Mouse (Mus musculus): ENCODE data around the gene Pbld1. TPM values are rescaled to one million over a fixed set of nuclear protein-coding genes. Genes with fewer than 3 reads are reported as not detected.

Gene Pbld1
- polyA plus RNA-seq, 1 experiment from 2014 or later, result 0.75 TPM

- no peak for ATAC-seq
- H3K4me1 ChIP-seq (ENCODE audit: control insufficient read depth, insufficient read depth, low read depth, low read length), result peaks cover 7% of the 10 kb centered on the region
- H3K27ac ChIP-seq (ENCODE audit: low read depth, low read length), result no peak overlapping the region
- 45% methylated on average over 12 of the region's 12 CpGs for WGBS
- no peaks in the 10 kb centered on the region for H3K36me3 ChIP-seq (ENCODE audit: control insufficient read depth, insufficient read depth, low read length)
- H3K27me3 ChIP-seq (replicated peaks; ENCODE audit: control insufficient read depth, insufficient read depth, low read length), result peaks cover 4% of the 10 kb centered on the region; the same call in 1 of the 2 replicates
- no peak overlapping the region for H3K4me3 ChIP-seq (ENCODE audit: low read length)
- H3K4me2 ChIP-seq (ENCODE audit: low read length), result no peak overlapping the region
- no peak overlapping the region for H3K9ac ChIP-seq (ENCODE audit: low read depth, low read length)
- H3K9me3 ChIP-seq (ENCODE audit: control insufficient read depth, low read length), result no peaks in the 10 kb centered on the region
Observed at GRCm38 (mm10) chr10:63098191-63098590, 38.2 kb downstream of the Pbld1 start.

DNA sequence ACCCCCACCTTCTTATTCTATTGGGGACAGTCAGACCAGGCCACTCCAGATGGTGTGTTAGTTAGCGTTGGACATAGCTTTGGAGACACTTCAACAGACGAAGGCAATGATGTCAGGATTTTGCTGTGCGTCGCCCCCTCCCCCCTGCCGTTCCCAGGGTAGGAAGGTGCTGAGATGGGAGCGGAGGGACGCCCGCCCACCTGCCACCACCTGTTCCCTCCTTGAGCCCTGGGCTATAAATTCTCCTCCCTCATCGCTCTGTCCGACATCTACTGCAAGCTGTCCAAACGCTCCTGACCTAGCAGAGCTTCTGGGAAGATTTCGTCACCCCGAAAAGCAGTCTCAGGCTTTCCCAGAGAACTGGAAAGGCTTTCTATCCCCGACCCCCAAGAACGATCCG, 39.6 kb downstream of the Pbld1 start, which contains the start of gene Atoh7:
Atoh7 (plus strand) TSS at position 131 of the 400 bp plus-strand sequence.
- WGBS, result 5% methylated on average over 16 of the region's 16 CpGs
- H3K36me3 ChIP-seq (ENCODE audit: control insufficient read depth, insufficient read depth, low read length), result no peaks in the 10 kb centered on the region
- H3K4me1 ChIP-seq (ENCODE audit: control insufficient read depth, insufficient read depth, low read depth, low read length), result peaks cover 7% of the 10 kb centered on the region
- peak within 1 kb of the TSS; percentile 83 for H3K9ac ChIP-seq (ENCODE audit: low read depth, low read length)
- H3K27ac ChIP-seq (ENCODE audit: low read depth, low read length), result peak within 1 kb of the TSS; percentile 66
- ATAC-seq, result peak; percentile 7; the same call in 1 of the 2 replicates
- H3K4me3 ChIP-seq (ENCODE audit: low read length), result peak within 1 kb of the TSS; percentile 73
- H3K4me2 ChIP-seq (ENCODE audit: low read length), result peak within 1 kb of the TSS; percentile 97
- H3K27me3 ChIP-seq (replicated peaks; ENCODE audit: control insufficient read depth, insufficient read depth, low read length), result peaks cover 4% of the 10 kb centered on the region; the same call in 1 of the 2 replicates
- H3K9me3 ChIP-seq (ENCODE audit: control insufficient read depth, low read length), result no peaks in the 10 kb centered on the region

DNA sequence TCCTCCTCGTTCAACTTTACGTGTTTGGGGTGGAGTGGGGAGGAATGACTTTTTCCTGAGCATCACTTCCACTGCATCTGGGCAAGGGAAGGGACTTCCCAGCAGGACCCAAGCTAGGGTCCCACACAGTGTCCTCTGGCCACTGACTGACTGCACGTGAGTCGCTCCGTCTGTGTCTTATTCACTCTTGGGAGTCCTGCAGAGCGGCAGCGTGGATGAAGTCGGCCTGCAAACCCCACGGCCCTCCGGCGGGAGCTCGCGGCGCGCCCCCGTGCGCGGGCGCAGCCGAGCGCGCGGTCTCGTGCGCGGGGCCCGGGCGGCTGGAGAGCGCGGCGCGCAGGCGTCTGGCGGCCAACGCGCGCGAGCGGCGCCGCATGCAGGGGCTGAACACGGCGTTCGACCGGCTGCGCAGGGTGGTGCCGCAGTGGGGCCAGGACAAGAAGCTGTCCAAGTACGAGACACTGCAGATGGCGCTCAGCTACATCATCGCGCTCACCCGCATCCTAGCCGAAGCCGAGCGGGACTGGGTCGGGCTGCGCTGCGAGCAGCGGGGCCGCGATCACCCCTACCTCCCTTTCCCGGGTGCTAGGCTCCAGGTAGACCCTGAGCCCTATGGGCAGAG, 40.1 kb downstream of the Pbld1 start:
- ATAC-seq, result peak; percentile 96
- WGBS, result under 1% methylated on average over 56 of the region's 62 CpGs

DNA sequence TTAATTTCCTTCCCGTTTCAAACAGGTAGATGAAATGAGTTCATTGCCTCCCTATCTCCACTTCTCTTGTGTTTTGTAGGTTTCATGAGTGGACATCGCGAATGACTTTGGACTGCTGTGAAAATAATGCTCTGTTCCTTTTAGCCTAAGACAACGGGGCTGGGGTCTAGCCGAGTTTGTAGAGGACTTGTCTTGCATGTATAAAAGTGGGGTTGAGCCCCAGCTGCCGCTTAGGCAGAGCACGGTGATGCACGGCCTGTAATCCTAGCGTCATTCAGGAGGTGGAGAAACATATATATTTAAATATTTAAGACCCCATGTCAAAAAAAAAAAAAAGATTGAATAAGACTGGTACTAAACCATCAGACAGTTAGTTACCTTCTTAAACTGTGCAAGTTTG, 40.7 kb downstream of the Pbld1 start:
- H3K9me3 ChIP-seq (ENCODE audit: control insufficient read depth, low read length), result no peaks in the 10 kb centered on the region
- 0 out of 2 replicates have a peak, but pooled peaks have one; percentile 9 for ATAC-seq
- H3K4me1 ChIP-seq (ENCODE audit: control insufficient read depth, insufficient read depth, low read depth, low read length), result peaks cover 7% of the 10 kb centered on the region
- 8% methylated on average over 9 of the region's 9 CpGs for WGBS
- peak overlapping the region; percentile 97 for H3K4me2 ChIP-seq (ENCODE audit: low read length)
- H3K36me3 ChIP-seq (ENCODE audit: control insufficient read depth, insufficient read depth, low read length), result no peaks in the 10 kb centered on the region
- peak overlapping the region; percentile 83 for H3K9ac ChIP-seq (ENCODE audit: low read depth, low read length)
- H3K4me3 ChIP-seq (ENCODE audit: low read length), result peak overlapping the region; percentile 73
- H3K27me3 ChIP-seq (replicated peaks; ENCODE audit: control insufficient read depth, insufficient read depth, low read length), result peaks cover 4% of the 10 kb centered on the region; the same call in 1 of the 2 replicates
- peak overlapping the region; percentile 66; the same call in 1 of the 2 replicates for H3K27ac ChIP-seq (ENCODE audit: low read depth, low read length)

More for the DNA sequence above, 40.1 kb downstream of the Pbld1 start:
- Histone ChIP-seq H3K9me3 (ENCODE audit: control insufficient read depth, low read length) (no peaks in the 10 kb centered on the region), H3K27me3 (replicated peaks; ENCODE audit: control insufficient read depth, insufficient read depth, low read length) (peaks cover 4% of the 10 kb centered on the region; the same call in 1 of the 2 replicates), H3K4me1 (ENCODE audit: control insufficient read depth, insufficient read depth, low read depth, low read length) (peaks cover 7% of the 10 kb centered on the region), H3K4me2 (ENCODE audit: low read length) (peak overlapping the region; percentile 97), H3K4me3 (ENCODE audit: low read length) (peak overlapping the region; percentile 73), H3K36me3 (ENCODE audit: control insufficient read depth, insufficient read depth, low read length) (no peaks in the 10 kb centered on the region), H3K9ac (ENCODE audit: low read depth, low read length) (peak overlapping the region; percentile 83), H3K27ac (ENCODE audit: low read depth, low read length) (peak overlapping the region; percentile 66)

- Histone ChIP-seq H3K4me2 (ENCODE audit: low read length) (no peak overlapping the region), H3K9me3 (ENCODE audit: control insufficient read depth, low read length) (no peaks in the 10 kb centered on the region), H3K4me3 (ENCODE audit: low read length) (no peak overlapping the region), H3K36me3 (ENCODE audit: control insufficient read depth, insufficient read depth, low read length) (no peaks in the 10 kb centered on the region), H3K4me1 (ENCODE audit: control insufficient read depth, insufficient read depth, low read depth, low read length) (no peaks in the 10 kb centered on the region), H3K9ac (ENCODE audit: low read depth, low read length) (no peak overlapping the region), H3K27ac (ENCODE audit: low read depth, low read length) (no peak overlapping the region), H3K27me3 (replicated peaks; ENCODE audit: control insufficient read depth, insufficient read depth, low read length) (no peaks in the 10 kb centered on the region)
- ATAC-seq, result no peak
- 45% methylated on average over 5 of the region's 5 CpGs for WGBS
Observed at GRCm38 (mm10) chr10:63113027-63113604, 53.2 kb downstream of the Pbld1 start.

- no peaks in the 10 kb centered on the region for H3K27me3 ChIP-seq (replicated peaks; ENCODE audit: control insufficient read depth, insufficient read depth, low read length)
- no peaks in the 10 kb centered on the region for H3K4me1 ChIP-seq (ENCODE audit: control insufficient read depth, insufficient read depth, low read depth, low read length)
- no peak overlapping the region for H3K4me3 ChIP-seq (ENCODE audit: low read length)
- ATAC-seq, result no peak
- H3K9me3 ChIP-seq (ENCODE audit: control insufficient read depth, low read length), result no peaks in the 10 kb centered on the region
- no peak overlapping the region for H3K4me2 ChIP-seq (ENCODE audit: low read length)
- H3K9ac ChIP-seq (ENCODE audit: low read depth, low read length), result no peak overlapping the region
- no peak overlapping the region for H3K27ac ChIP-seq (ENCODE audit: low read depth, low read length)
- no peaks in the 10 kb centered on the region for H3K36me3 ChIP-seq (ENCODE audit: control insufficient read depth, insufficient read depth, low read length)
- WGBS, result 84% methylated on average over 6 of the region's 6 CpGs
Observed at GRCm38 (mm10) chr10:63113716-63114360, 53.9 kb downstream of the Pbld1 start.

- no peaks in the 10 kb centered on the region for H3K9me3 ChIP-seq (ENCODE audit: control insufficient read depth, low read length)
- no peak overlapping the region for H3K4me2 ChIP-seq (ENCODE audit: low read length)
- H3K4me3 ChIP-seq (ENCODE audit: low read length), result no peak overlapping the region
- 86% methylated on average over 15 of the region's 15 CpGs for WGBS
- no peak for ATAC-seq
- no peak overlapping the region for H3K27ac ChIP-seq (ENCODE audit: low read depth, low read length)
- no peaks in the 10 kb centered on the region for H3K27me3 ChIP-seq (replicated peaks; ENCODE audit: control insufficient read depth, insufficient read depth, low read length)
- no peak overlapping the region for H3K9ac ChIP-seq (ENCODE audit: low read depth, low read length)
- no peaks in the 10 kb centered on the region for H3K36me3 ChIP-seq (ENCODE audit: control insufficient read depth, insufficient read depth, low read length)
- H3K4me1 ChIP-seq (ENCODE audit: control insufficient read depth, insufficient read depth, low read depth, low read length), result no peaks in the 10 kb centered on the region
Observed at GRCm38 (mm10) chr10:63115881-63116280, 55.9 kb downstream of the Pbld1 start.

DNA sequence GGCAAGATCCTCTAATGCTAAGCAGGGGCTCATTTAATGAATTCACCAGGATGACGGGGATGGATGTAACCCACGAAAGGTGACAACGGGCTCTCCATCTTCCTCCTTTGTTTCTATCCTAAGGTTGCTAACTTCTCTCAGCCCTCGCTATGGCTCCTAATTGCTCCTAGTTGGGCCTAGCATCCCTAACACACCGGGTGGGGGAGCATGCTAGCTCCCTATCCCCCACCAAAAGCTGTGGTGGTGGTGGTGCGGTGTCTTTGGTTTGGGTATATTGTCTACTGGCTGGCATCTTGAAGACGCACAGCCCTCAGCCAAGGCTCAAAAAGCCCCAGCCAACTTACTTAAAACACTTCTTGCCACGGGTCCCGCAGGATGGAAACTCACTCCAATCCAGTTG, 56.4 kb downstream of the Pbld1 start:
- Histone ChIP-seq H3K4me1 (ENCODE audit: control insufficient read depth, insufficient read depth, low read depth, low read length) (no peaks in the 10 kb centered on the region), H3K4me2 (ENCODE audit: low read length) (no peak overlapping the region), H3K27me3 (replicated peaks; ENCODE audit: control insufficient read depth, insufficient read depth, low read length) (no peaks in the 10 kb centered on the region), H3K4me3 (ENCODE audit: low read length) (no peak overlapping the region), H3K9me3 (ENCODE audit: control insufficient read depth, low read length) (no peaks in the 10 kb centered on the region), H3K27ac (ENCODE audit: low read depth, low read length) (no peak overlapping the region), H3K36me3 (ENCODE audit: control insufficient read depth, insufficient read depth, low read length) (no peaks in the 10 kb centered on the region), H3K9ac (ENCODE audit: low read depth, low read length) (no peak overlapping the region)
- 92% methylated on average over 9 of the region's 9 CpGs for WGBS
- ATAC-seq, result no peak

GRCm38 (mm10) chr10:63117583-63117982, 57.6 kb downstream of the Pbld1 start:
- ATAC-seq, result no peak
- WGBS, result 95% methylated on average over 8 of the region's 8 CpGs
- Histone ChIP-seq H3K36me3 (ENCODE audit: control insufficient read depth, insufficient read depth, low read length) (no peaks in the 10 kb centered on the region), H3K9me3 (ENCODE audit: control insufficient read depth, low read length) (no peaks in the 10 kb centered on the region), H3K27ac (ENCODE audit: low read depth, low read length) (no peak overlapping the region), H3K4me2 (ENCODE audit: low read length) (no peak overlapping the region), H3K9ac (ENCODE audit: low read depth, low read length) (no peak overlapping the region), H3K27me3 (replicated peaks; ENCODE audit: control insufficient read depth, insufficient read depth, low read length) (no peaks in the 10 kb centered on the region), H3K4me1 (ENCODE audit: control insufficient read depth, insufficient read depth, low read depth, low read length) (no peaks in the 10 kb centered on the region), H3K4me3 (ENCODE audit: low read length) (no peak overlapping the region)

Measured in hindbrain, embryonic 16.5 days (tissue).